ENCODE assay signal across 13 mouse cellular contexts in the genomic region with DNA sequence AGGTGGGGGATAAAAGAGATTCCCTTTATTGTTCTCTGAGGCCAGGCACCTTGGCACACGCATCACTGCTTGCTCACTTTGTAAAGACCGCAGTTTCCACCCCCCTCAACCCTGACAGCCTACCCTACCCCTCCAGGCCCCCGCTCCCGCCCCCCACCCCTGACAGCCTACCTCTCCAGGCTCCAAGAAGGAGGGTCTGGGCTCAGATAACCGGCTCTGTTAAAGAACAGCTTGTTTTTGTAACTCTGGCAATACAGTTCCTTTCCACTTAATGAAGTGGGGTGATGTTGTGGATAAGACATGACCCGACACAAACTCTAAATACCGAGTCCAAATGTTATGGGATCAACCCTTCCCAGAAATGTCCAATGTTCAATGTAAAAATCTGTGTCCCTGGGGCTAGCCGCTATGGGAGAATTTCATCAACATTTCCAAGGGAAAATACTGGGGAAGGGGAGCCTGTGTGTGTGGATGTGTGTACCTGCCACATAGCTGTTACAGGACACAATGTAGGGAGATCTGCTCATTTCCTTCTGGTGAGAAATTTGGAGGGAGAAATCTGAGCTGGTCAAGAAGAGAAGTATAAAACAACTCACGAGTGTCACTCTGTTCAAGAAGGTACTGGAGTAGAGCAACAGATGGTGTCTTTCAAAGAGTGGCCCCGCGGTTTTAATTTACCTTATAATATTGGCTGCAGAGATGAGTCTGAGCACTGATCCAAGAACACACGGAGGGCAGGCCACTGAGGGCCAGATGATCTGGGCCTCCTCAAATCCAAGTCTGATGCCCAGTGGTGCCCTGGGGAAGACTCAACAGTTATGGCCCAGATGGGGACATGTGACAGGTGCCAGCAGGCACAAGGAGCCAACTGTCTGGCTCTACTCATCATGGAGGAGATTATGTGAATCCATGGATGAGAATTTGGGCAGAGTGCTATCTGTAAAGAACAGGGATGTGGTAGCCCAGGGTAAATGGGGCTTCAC.
DNase-seq lines count a peak whose midpoint lies in the region; ATAC-seq lines count a peak whose summit lies in the region.
"Had no signal": no experiment of that assay in that cellular context is flagged by ENCODE, and none has a peak within 500 bp of the region (broad histone marks: within the 10 kb centered on the region; RNA-seq: fewer than 3 reads in every experiment).

No protein-coding gene starts in this region.

- no peak overlapping the region for H3K9ac ChIP-seq in liver, embryonic 12.5 days
- no peak overlapping the region for H3K9ac ChIP-seq in intestine, embryonic 16.5 days (ENCODE audit: low read depth, low read length)
- no peak overlapping the region for H3K9ac ChIP-seq in stomach, embryonic 14.5 days (replicated peaks; ENCODE audit: low read depth, low read length)

- no peaks in the 10 kb centered on the region for H3K27me3 ChIP-seq in heart, embryonic 10.5 days (ENCODE audit: insufficient read depth, poor library complexity, severe bottlenecking)
- H3K27me3 ChIP-seq in liver, embryonic 12.5 days (replicated peaks) = no peaks in the 10 kb centered on the region
- H3K27me3 ChIP-seq in intestine, embryonic 16.5 days (replicated peaks; ENCODE audit: control insufficient read depth, insufficient read depth, low read length) = no peaks in the 10 kb centered on the region
- H3K27me3 ChIP-seq in stomach, embryonic 14.5 days (ENCODE audit: control insufficient read depth, insufficient read depth, low read length) = no peaks in the 10 kb centered on the region

- no peak overlapping the region for H3K4me3 ChIP-seq in heart, embryonic 10.5 days
- H3K4me3 ChIP-seq in liver, embryonic 12.5 days = no peak overlapping the region
- H3K4me3 ChIP-seq in intestine, embryonic 16.5 days (ENCODE audit: low read length) = no peak overlapping the region
- no peak overlapping the region for H3K4me3 ChIP-seq in stomach, embryonic 14.5 days (ENCODE audit: low read depth, low read length)
- H3K4me3 ChIP-seq: hindbrain, embryonic 10.5 days; layer of hippocampus, adult 2 months; midbrain, embryonic 10.5 days had no signal

- DNase-seq in heart, embryonic 10.5 days (ENCODE audit: low spot score) = peak; percentile 72
- no peak for DNase-seq in heart, postnatal 14 days
- peak; percentile 12 for DNase-seq in liver
- no peak for DNase-seq in adrenal gland, postnatal 36 days
- DNase-seq: cerebellum, adult 18-20 months; retina, postnatal 1 day; thymus, postnatal 14 days had no signal

- H3K4me2 ChIP-seq in liver, embryonic 12.5 days = no peak overlapping the region
- no peak overlapping the region for H3K4me2 ChIP-seq in intestine, embryonic 16.5 days (ENCODE audit: low read depth, low read length)
- H3K4me2 ChIP-seq in stomach, embryonic 14.5 days (replicated peaks; ENCODE audit: low read depth, low read length) = no peak overlapping the region

- 0 out of 2 replicates have a peak, but pooled peaks cover 5% of the 10 kb centered on the region for H3K9me3 ChIP-seq in heart, embryonic 10.5 days
- no peaks in the 10 kb centered on the region for H3K9me3 ChIP-seq in liver, embryonic 12.5 days (replicated peaks)
- no peaks in the 10 kb centered on the region for H3K9me3 ChIP-seq in intestine, embryonic 16.5 days (ENCODE audit: control insufficient read depth, low read length)
- H3K9me3 ChIP-seq in stomach, embryonic 14.5 days (ENCODE audit: control insufficient read depth, low read depth, low read length) = no peaks in the 10 kb centered on the region

- WGBS in heart, embryonic 10.5 days = 72% methylated on average over 12 of the region's 12 CpGs
- 67% methylated on average over 12 of the region's 12 CpGs for WGBS in liver, embryonic 12.5 days (ENCODE audit: insufficient replicate concordance)
- 57% methylated on average over 12 of the region's 12 CpGs for WGBS in intestine, embryonic 16.5 days
- WGBS in stomach, embryonic 14.5 days = 38% methylated on average over 12 of the region's 12 CpGs

- H3K27ac ChIP-seq in heart, embryonic 10.5 days = no peak overlapping the region; the same call in 1 of the 2 replicates
- H3K27ac ChIP-seq in liver, embryonic 12.5 days = no peak overlapping the region
- peak overlapping the region; percentile 10; the same call in 1 of the 2 replicates for H3K27ac ChIP-seq in intestine, embryonic 16.5 days (ENCODE audit: low read length)
- H3K27ac ChIP-seq in stomach, embryonic 14.5 days (ENCODE audit: low read length) = peak overlapping the region; percentile 66; the same call in 1 of the 2 replicates
- H3K27ac ChIP-seq: hindbrain, embryonic 10.5 days; layer of hippocampus, adult 2 months; midbrain, embryonic 10.5 days had no signal

- no peaks in the 10 kb centered on the region for H3K4me1 ChIP-seq in heart, embryonic 10.5 days
- no peaks in the 10 kb centered on the region for H3K4me1 ChIP-seq in liver, embryonic 12.5 days
- H3K4me1 ChIP-seq in intestine, embryonic 16.5 days (ENCODE audit: control insufficient read depth, insufficient read depth, low read length) = no peaks in the 10 kb centered on the region
- 0 out of 2 replicates have a peak, but pooled peaks cover 4% of the 10 kb centered on the region for H3K4me1 ChIP-seq in stomach, embryonic 14.5 days (ENCODE audit: control insufficient read depth, insufficient read depth, low read length)
- H3K4me1 ChIP-seq: midbrain, embryonic 10.5 days had no signal

- ATAC-seq in liver, embryonic 12.5 days = no peak
- ATAC-seq in intestine, embryonic 16.5 days = peak; percentile 76
- peak; percentile 50; the same call in 1 of the 2 replicates for ATAC-seq in stomach, embryonic 14.5 days (ENCODE audit: insufficient number of reproducible peaks, insufficient read depth, low FRiP score, low read depth)

- no peaks in the 10 kb centered on the region for H3K36me3 ChIP-seq in heart, embryonic 10.5 days
- H3K36me3 ChIP-seq in liver, embryonic 12.5 days = no peaks in the 10 kb centered on the region
- no peaks in the 10 kb centered on the region for H3K36me3 ChIP-seq in intestine, embryonic 16.5 days (ENCODE audit: control insufficient read depth, insufficient read depth, low read length)
- no peaks in the 10 kb centered on the region for H3K36me3 ChIP-seq in stomach, embryonic 14.5 days (ENCODE audit: control insufficient read depth, insufficient read depth, low read length)
- H3K36me3 ChIP-seq: hindbrain, embryonic 10.5 days; midbrain, embryonic 10.5 days had no signal

- intact Hi-C loops in heart, postnatal 14 days (cut with DNase I) = no loop called here

Comparison
In these comparisons a context has a peak if more than half of its experiments do, and no peak if none do; other contexts are left out.
1. DNase-seq: peak in heart, embryonic 10.5 days (single experiment) and liver (single experiment); none in heart, postnatal 14 days (0 of 2) and adrenal gland, postnatal 36 days (0 of 2).
2. H3K27ac ChIP-seq: peak in intestine, embryonic 16.5 days (single experiment) and stomach, embryonic 14.5 days (single experiment); none in heart, embryonic 10.5 days (single experiment) and liver, embryonic 12.5 days (single experiment).